Mouse (Mus musculus): ENCODE measurements around the gene Mettl21a. TPM values are rescaled to one million over a fixed set of nuclear protein-coding genes. Genes with fewer than 3 reads are reported as not detected.

Gene Mettl21a
- polyA plus RNA-seq, 1 experiment from 2014 or later = 20.4 TPM

DNA sequence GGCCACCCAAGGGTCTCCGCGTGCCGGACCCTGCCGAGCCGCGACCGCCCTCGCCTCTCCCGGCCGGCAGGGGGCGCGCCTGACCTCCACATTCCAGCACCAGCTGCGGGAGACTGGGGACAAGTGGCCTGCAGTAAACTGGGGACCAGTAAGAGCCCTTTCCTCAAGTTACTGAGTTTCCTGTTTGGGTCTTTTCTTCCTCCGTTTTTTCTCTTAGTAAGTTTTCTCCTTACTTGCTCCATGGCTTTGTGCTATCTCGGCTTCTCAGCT lies 608 bp upstream of the Mettl21a start:
- no peaks in the 10 kb centered on the region for H3K27me3 ChIP-seq (ENCODE audit: control insufficient read depth, insufficient read depth, low read length)
- ATAC-seq (ENCODE audit: low FRiP score, low TSS enrichment) = peak; percentile 84
- peak overlapping the region; percentile 83 for H3K4me3 ChIP-seq (ENCODE audit: low read length)

DNA sequence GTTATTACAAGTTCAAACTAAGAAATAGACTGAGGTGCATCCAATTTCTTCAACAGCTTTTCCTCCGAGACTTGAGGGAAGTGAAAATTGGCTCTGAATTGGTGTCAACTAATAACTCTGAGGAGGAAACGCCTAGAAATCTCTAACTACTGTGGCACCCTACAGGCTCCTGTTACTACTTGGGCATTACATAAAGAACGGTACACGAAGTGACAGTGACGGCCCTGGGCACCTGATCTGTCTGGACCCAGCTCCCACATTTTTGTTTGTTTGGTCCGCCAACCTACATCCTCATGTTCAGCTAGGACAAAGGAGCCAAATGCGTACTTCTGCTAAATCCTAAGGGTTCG lies 536 bp downstream of the Mettl21a start:
- ATAC-seq (ENCODE audit: low FRiP score, low TSS enrichment) = no peak
- Histone ChIP-seq H3K9me3 (ENCODE audit: control insufficient read depth, low read length) (no peaks in the 10 kb centered on the region), H3K36me3 (ENCODE audit: control insufficient read depth, insufficient read depth, low read length) (peaks cover 5% of the 10 kb centered on the region; the same call in 1 of the 2 replicates), H3K27me3 (ENCODE audit: control insufficient read depth, insufficient read depth, low read length) (no peaks in the 10 kb centered on the region), H3K4me3 (ENCODE audit: low read length) (peak overlapping the region; percentile 83), H3K27ac (ENCODE audit: low read depth, low read length) (peak overlapping the region; percentile 97; the same call in 1 of the 2 replicates), H3K4me1 (ENCODE audit: control insufficient read depth, insufficient read depth, low read length) (peaks cover 8% of the 10 kb centered on the region), H3K4me2 (replicated peaks; ENCODE audit: low read depth, low read length) (peak overlapping the region; percentile 78), H3K9ac (ENCODE audit: low read depth, low read length) (peak overlapping the region; percentile 92)
- WGBS = 3% methylated on average over 8 of the region's 8 CpGs

More for the DNA sequence above, 608 bp upstream of the Mettl21a start:
- H3K27ac ChIP-seq (ENCODE audit: low read depth, low read length) = peak overlapping the region; percentile 97
- H3K36me3 ChIP-seq (ENCODE audit: control insufficient read depth, insufficient read depth, low read length) = peaks cover 5% of the 10 kb centered on the region; the same call in 1 of the 2 replicates
- H3K4me1 ChIP-seq (ENCODE audit: control insufficient read depth, insufficient read depth, low read length) = peaks cover 8% of the 10 kb centered on the region
- 3% methylated on average over 6 of the region's 15 CpGs for WGBS
- peak overlapping the region; percentile 78 for H3K4me2 ChIP-seq (replicated peaks; ENCODE audit: low read depth, low read length)
- H3K9me3 ChIP-seq (ENCODE audit: control insufficient read depth, low read length) = no peaks in the 10 kb centered on the region
- H3K9ac ChIP-seq (ENCODE audit: low read depth, low read length) = peak overlapping the region; percentile 92

DNA sequence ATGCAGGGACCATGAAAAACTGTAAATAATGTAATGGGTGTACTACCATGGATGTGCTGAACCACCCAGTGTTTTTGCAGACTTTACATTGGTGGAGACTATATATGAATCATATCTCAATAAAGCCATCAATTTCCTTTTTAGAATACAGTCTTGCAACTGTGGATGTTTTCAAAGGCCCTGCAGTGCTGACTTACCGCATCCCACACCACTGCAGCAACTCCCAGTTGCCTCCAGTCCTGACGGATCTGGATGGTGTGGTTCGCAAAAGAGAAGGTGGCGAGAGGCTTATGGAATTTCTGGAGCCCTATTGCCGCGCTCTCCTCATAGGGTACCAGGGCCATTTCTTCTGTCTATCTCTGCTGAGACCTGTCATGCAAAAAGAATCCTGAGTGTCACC lies 966 bp downstream of the Mettl21a start:
- peak overlapping the region; percentile 78 for H3K4me2 ChIP-seq (replicated peaks; ENCODE audit: low read depth, low read length)
- peaks cover 5% of the 10 kb centered on the region; the same call in 1 of the 2 replicates for H3K36me3 ChIP-seq (ENCODE audit: control insufficient read depth, insufficient read depth, low read length)
- H3K27me3 ChIP-seq (ENCODE audit: control insufficient read depth, insufficient read depth, low read length) = no peaks in the 10 kb centered on the region
- H3K9ac ChIP-seq (ENCODE audit: low read depth, low read length) = peak overlapping the region; percentile 92; the same call in 1 of the 2 replicates
- no peak for ATAC-seq (ENCODE audit: low FRiP score, low TSS enrichment)
- peak overlapping the region; percentile 83; the same call in 1 of the 2 replicates for H3K4me3 ChIP-seq (ENCODE audit: low read length)
- H3K27ac ChIP-seq (ENCODE audit: low read depth, low read length) = no peak overlapping the region
- H3K9me3 ChIP-seq (ENCODE audit: control insufficient read depth, low read length) = no peaks in the 10 kb centered on the region
- WGBS = 72% methylated on average over 6 of the region's 6 CpGs
- peaks cover 8% of the 10 kb centered on the region for H3K4me1 ChIP-seq (ENCODE audit: control insufficient read depth, insufficient read depth, low read length)

DNA sequence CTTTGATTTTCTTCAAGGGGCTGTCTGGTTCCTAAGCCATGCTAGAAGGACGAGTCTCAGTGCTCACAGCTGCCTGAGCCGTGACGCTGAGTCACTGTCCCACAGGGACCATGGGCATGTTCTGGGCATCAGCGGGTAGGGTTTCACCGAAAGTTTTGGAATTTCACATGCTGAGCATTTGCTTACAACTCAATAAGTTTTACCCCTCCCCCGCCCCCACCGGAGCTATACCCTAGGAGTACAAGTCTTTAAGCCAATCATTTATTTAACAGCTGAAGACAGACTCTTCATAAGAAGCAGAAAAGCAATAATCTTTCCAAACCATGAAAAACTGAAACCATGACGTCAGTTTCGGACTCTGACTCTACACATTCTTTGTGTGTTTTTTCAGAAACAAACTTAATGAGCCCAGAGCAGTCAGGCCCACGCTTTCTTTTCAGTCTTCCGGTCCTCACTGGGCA lies 1.5 kb downstream of the Mettl21a start:
- Histone ChIP-seq H3K4me2 (replicated peaks; ENCODE audit: low read depth, low read length) (no peak overlapping the region), H3K9me3 (ENCODE audit: control insufficient read depth, low read length) (no peaks in the 10 kb centered on the region), H3K27me3 (ENCODE audit: control insufficient read depth, insufficient read depth, low read length) (no peaks in the 10 kb centered on the region), H3K36me3 (ENCODE audit: control insufficient read depth, insufficient read depth, low read length) (peaks cover 5% of the 10 kb centered on the region; the same call in 1 of the 2 replicates), H3K27ac (ENCODE audit: low read depth, low read length) (no peak overlapping the region), H3K4me1 (ENCODE audit: control insufficient read depth, insufficient read depth, low read length) (peaks cover 8% of the 10 kb centered on the region), H3K4me3 (ENCODE audit: low read length) (no peak overlapping the region), H3K9ac (ENCODE audit: low read depth, low read length) (no peak overlapping the region)
- no peak for ATAC-seq (ENCODE audit: low FRiP score, low TSS enrichment)
- 79% methylated on average over 11 of the region's 11 CpGs for WGBS

DNA sequence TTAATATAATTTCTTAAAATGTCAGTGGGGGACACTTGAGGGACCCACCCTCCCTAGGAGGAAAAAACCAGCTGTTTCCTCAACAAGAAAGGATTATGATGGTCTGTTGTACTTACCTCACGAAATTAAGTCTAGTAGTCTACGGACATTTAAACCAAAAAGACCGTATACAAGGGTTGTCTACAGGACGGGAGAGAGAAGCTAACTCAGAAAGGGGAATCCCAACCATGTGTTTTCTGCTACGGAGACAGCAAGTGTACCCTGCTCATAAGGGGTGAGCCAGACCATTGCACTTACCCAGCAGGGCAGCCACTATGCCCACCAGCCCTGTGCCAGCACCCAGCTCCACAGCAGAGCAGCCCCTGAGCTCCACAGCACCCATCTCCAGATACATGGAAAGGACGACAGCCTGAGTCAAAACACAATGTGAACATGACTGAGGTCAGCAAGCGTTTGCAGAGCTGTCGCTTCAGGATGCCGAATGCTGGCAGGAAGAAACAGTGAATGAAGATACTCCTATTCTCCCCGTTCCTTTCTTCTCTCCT lies 2.2 kb downstream of the Mettl21a start:
- Histone ChIP-seq H3K4me3 (ENCODE audit: low read length) (no peak overlapping the region), H3K27ac (ENCODE audit: low read depth, low read length) (no peak overlapping the region), H3K4me1 (ENCODE audit: control insufficient read depth, insufficient read depth, low read length) (peaks cover 8% of the 10 kb centered on the region), H3K9me3 (ENCODE audit: control insufficient read depth, low read length) (no peaks in the 10 kb centered on the region), H3K36me3 (ENCODE audit: control insufficient read depth, insufficient read depth, low read length) (peaks cover 5% of the 10 kb centered on the region; the same call in 1 of the 2 replicates), H3K9ac (ENCODE audit: low read depth, low read length) (no peak overlapping the region), H3K27me3 (ENCODE audit: control insufficient read depth, insufficient read depth, low read length) (no peaks in the 10 kb centered on the region), H3K4me2 (replicated peaks; ENCODE audit: low read depth, low read length) (no peak overlapping the region)
- ATAC-seq (ENCODE audit: low FRiP score, low TSS enrichment) = no peak
- WGBS = 86% methylated on average over 10 of the region's 10 CpGs

DNA sequence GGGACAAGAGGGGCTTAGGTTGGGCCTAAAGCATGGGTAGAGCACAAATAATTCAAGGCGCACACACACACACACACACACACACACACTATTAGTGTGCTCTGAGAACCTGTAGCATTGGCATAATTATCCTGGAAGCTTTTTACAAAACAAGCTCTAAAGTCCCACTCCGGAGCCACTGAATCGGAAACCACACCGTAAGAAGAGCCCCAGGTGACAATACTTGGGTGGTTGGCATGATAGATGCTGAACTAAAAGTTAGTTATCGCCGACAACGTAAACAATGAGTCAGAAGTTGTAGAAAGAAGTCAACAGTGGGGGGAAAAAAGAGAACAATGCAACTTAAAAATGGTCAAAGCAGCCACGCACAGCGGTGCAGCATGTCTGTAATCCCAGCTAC lies 2.7 kb downstream of the Mettl21a start:
- ATAC-seq (ENCODE audit: low FRiP score, low TSS enrichment) = no peak
- Histone ChIP-seq H3K9me3 (ENCODE audit: control insufficient read depth, low read length) (no peaks in the 10 kb centered on the region), H3K36me3 (ENCODE audit: control insufficient read depth, insufficient read depth, low read length) (peaks cover 9% of the 10 kb centered on the region; the same call in 1 of the 2 replicates), H3K9ac (ENCODE audit: low read depth, low read length) (no peak overlapping the region), H3K4me1 (ENCODE audit: control insufficient read depth, insufficient read depth, low read length) (peaks cover 8% of the 10 kb centered on the region), H3K4me3 (ENCODE audit: low read length) (no peak overlapping the region), H3K27ac (ENCODE audit: low read depth, low read length) (no peak overlapping the region), H3K27me3 (ENCODE audit: control insufficient read depth, insufficient read depth, low read length) (no peaks in the 10 kb centered on the region), H3K4me2 (replicated peaks; ENCODE audit: low read depth, low read length) (no peak overlapping the region)
- WGBS = 93% methylated on average over 9 of the region's 9 CpGs

DNA sequence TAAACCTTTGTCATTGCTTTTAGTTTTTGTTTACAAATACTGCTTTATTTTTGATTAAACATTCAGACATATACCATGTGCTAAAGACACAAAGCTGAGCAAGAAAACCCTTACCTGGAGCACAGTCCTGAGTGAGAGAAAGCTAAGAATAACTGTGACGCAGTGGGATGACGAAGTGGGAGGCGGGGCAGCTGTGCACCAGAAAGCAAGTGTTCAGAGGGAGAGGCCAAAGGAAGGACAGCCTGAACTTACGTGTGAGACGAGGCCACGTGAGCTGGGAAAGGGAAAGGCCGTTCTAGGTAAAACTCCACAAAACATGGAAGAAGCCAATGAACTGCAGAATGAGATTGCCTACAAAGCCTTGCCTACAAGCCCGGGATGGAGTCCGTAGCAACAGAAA lies 7.1 kb downstream of the Mettl21a start:
- Histone ChIP-seq H3K9ac (ENCODE audit: low read depth, low read length) (no peak overlapping the region), H3K27ac (ENCODE audit: low read depth, low read length) (no peak overlapping the region), H3K4me1 (ENCODE audit: control insufficient read depth, insufficient read depth, low read length) (no peaks in the 10 kb centered on the region), H3K9me3 (ENCODE audit: control insufficient read depth, low read length) (no peaks in the 10 kb centered on the region), H3K4me2 (replicated peaks; ENCODE audit: low read depth, low read length) (no peak overlapping the region), H3K27me3 (ENCODE audit: control insufficient read depth, insufficient read depth, low read length) (no peaks in the 10 kb centered on the region), H3K4me3 (ENCODE audit: low read length) (no peak overlapping the region), H3K36me3 (ENCODE audit: control insufficient read depth, insufficient read depth, low read length) (peaks cover 25% of the 10 kb centered on the region; the same call in 1 of the 2 replicates)
- ATAC-seq (ENCODE audit: low FRiP score, low TSS enrichment) = no peak
- WGBS = 82% methylated on average over 9 of the region's 9 CpGs

DNA sequence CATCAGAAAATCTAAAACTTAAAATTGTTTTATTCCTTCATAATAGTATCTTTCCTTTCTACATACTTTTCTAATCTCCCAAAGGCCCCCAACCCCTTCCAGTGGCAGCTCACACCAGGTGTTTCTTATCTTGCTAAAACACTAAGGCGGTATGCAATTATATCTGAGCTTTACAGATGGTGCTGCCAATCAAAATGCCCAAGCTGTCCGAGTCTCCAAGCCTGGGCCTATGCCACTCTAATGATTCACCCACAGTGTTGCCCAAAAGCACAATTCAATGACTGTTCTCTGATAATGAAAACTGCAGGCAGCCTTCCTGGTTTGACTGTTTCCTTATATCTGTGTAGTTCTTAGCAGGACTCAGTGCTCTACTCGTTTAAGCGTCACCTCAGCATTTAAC lies 7.9 kb downstream of the Mettl21a start:
- no peak overlapping the region for H3K27ac ChIP-seq (ENCODE audit: low read depth, low read length)
- no peaks in the 10 kb centered on the region for H3K4me1 ChIP-seq (ENCODE audit: control insufficient read depth, insufficient read depth, low read length)
- no peaks in the 10 kb centered on the region for H3K27me3 ChIP-seq (ENCODE audit: control insufficient read depth, insufficient read depth, low read length)
- H3K9ac ChIP-seq (ENCODE audit: low read depth, low read length) = no peak overlapping the region
- 79% methylated on average over 4 of the region's 4 CpGs for WGBS
- H3K4me3 ChIP-seq (ENCODE audit: low read length) = no peak overlapping the region
- no peak for ATAC-seq (ENCODE audit: low FRiP score, low TSS enrichment)
- H3K4me2 ChIP-seq (replicated peaks; ENCODE audit: low read depth, low read length) = no peak overlapping the region
- H3K9me3 ChIP-seq (ENCODE audit: control insufficient read depth, low read length) = no peaks in the 10 kb centered on the region
- peaks cover 28% of the 10 kb centered on the region; the same call in 1 of the 2 replicates for H3K36me3 ChIP-seq (ENCODE audit: control insufficient read depth, insufficient read depth, low read length)

DNA sequence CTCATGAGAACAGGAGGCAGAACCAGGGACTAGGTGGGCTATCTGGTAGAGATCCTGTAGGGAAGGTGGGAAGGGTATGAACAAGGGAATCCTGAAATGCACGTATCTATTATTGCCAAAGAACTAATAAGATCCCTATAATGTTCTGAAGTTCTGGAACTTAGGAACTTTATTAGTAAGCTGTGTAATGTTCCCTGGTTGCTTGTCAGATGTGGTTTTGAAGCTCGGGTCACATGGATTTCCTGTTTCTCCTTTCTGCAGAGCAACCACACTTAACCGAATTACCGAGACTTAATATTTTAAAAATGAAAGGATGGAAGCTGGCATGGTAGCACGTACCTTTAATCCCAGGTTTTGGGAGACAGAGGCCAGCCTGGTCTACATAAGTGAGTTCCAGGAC lies 13.7 kb downstream of the Mettl21a start:
- Histone ChIP-seq H3K9ac (ENCODE audit: low read depth, low read length) (no peak overlapping the region), H3K36me3 (ENCODE audit: control insufficient read depth, insufficient read depth, low read length) (peaks cover 18% of the 10 kb centered on the region; the same call in 1 of the 2 replicates), H3K27ac (ENCODE audit: low read depth, low read length) (no peak overlapping the region), H3K27me3 (ENCODE audit: control insufficient read depth, insufficient read depth, low read length) (no peaks in the 10 kb centered on the region), H3K4me2 (replicated peaks; ENCODE audit: low read depth, low read length) (no peak overlapping the region), H3K4me1 (ENCODE audit: control insufficient read depth, insufficient read depth, low read length) (0 out of 2 replicates have a peak, but pooled peaks cover 3% of the 10 kb centered on the region), H3K4me3 (ENCODE audit: low read length) (no peak overlapping the region), H3K9me3 (ENCODE audit: control insufficient read depth, low read length) (no peaks in the 10 kb centered on the region)
- 95% methylated on average over 5 of the region's 5 CpGs for WGBS
- no peak for ATAC-seq (ENCODE audit: low FRiP score, low TSS enrichment)

Data from kidney, embryonic 14.5 days (tissue).